Mouse (Mus musculus) right cerebral cortex, postnatal 14 days (tissue): ENCODE results near the gene Ssh1.

Experiments
- DNase-seq: peaks from one replicate; pipeline ENCODE4 v3.0.0; 2022

Gene Ssh1

DNA sequence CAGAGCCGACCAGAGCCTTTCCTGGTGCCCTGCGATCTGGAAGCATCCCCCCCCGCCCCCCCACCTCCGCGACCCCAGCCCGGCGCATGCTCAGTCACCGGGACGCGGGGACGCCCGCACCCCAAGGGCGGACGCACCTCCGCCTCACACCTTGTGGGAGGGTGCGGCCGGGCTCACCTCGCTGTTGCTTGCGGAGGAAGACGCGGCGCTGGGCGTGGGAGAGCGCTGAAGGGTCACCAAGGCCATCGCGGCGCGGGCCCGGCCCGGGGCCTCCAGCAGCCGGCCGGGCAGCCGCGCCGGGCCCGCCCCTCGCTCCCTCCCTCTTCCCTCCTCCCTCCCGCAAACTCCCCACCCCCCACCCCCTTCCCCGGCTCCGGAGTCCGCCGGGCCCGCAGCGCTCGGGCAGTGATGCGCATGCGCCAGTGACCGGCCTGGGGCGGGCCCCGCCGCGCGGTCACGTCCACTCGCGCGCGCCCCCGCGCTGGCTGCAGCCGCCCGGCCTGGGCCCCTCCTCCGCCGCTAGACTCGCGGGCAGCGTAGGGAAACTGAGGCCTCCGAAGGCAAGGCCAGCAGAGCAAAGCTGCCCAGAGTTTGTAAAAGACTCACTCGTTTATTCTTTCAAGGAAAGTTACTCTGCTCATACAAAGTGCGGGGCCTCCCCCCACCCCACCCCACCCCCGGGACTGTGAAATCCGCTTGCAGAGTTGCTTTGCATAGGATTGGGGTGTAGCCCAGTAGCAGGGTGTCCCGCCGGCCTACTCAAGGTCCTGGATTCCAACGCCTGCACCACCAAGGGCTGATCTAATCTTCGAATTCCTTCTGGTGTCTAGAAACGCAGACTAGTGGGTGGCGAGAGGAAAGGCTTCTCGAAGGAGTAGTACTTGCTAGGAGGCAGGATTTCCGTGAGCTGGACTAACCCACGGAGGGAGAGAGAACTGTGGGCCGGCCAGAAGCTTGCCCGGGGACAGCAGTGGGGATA, at the start of gene Ssh1:
Gene Ssh1, minus strand, starts transcription at position 408 of the 979 bp plus-strand sequence.
- DNase-seq = peak; percentile 88

DNA sequence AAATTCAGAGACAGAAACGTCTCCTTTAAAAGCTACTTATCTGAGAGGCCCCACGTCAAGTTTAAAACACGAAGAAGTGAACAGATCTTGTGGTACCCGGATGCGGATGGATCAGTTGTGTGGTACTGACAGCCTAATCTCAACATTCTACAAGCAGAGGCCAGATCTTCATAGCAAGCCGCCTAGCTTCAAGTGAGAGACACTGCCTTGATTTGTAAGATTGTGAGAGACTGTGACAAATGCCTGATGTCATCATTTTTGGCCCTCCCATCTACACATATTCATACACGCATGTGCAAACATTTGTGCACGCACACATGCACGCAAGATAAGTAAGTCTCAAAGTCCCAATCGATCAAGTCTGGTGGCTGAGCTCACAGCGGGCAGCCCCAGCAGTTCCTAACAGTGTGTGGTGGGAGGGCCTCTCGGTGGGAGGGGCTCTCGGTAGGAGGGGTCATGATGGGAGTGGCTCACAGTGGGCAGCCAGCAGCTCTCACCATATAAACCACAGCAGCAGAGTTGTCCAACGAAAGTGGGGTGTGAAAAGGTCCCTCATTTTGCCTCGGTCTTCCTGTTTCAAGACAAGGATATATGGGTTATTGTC, 47.7 kb upstream of the Ssh1 start:
- no peak for DNase-seq

DNA sequence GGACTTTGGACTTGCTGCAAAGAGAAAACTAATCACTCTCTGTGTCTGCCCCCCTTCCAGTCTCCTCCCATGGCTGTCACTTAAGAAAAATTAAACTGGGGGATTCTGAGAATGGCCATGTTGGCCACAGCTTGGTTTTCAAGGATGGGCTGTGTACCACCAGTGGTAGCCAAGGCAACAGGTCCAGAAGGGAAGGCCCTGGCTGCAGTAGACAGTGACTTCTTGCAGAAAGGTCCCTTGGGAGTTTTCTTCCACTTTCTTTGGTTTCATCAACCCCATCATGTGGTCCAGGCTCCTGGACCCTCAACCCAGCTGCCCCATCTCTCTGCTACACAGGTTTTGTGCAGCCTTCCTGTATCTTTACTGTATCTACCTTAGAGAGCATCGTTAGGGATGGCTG, 47.2 kb upstream of the Ssh1 start:
- no peak for DNase-seq

DNA sequence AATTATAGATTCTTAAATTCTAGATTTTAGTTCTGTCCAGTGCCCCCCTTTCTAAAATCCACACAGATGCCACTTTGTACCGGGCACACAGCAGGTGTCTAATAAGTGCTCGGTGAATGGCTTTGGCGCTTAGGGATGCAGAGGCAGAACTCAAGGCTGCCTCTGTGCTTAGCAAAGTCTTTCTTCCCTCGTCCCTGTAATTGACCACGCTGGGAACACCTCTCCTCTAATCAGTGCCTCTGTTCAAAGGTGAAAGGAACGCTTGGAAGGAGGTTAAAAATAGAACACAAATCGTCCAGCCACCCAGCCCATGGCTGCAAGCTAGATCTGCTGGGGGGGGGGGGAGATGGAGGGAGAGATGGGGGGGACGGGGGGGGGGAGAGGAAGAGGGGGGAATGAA, 46.8 kb upstream of the Ssh1 start:
- DNase-seq = no peak

DNA sequence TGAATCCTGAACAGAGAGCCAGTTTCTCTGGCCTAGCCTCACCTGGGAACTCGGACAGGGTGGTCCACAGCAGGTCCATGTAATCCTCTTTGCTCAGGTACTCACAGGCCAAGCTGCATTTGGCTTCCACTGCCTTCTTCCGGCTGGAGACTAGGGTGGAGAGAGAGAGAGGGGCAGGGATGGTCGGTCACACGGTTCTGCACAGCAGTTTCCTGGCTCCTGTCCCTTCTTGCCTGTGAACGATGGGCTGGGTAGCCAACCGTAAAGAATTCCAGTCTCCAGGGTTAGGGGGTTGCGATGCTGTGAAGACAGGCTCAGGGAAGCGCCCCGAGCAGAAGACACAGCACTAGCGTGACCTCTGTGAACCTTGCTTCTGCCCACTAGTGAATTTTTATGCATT, 41.4 kb upstream of the Ssh1 start:
- DNase-seq = no peak

DNA sequence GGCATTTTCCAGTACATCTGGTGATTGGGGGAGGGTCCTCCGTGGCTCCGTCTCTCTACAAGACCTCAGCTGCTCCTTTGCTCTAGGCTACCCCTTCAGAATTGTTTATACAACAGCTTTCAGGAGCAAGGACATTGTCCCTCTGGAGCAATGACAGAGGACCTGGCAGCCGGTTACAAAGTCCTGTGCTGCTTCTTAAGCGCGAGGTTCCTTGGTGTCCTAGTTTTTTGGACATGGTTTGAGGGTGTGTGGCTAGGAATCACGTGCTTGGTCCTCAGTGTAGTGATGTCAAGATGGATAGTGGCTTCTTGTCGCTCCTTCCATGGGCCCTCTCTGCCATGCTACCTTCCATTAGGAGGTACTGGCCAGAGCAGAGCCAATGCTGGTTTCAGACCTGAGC, 40.7 kb upstream of the Ssh1 start:
- no peak for DNase-seq

DNA sequence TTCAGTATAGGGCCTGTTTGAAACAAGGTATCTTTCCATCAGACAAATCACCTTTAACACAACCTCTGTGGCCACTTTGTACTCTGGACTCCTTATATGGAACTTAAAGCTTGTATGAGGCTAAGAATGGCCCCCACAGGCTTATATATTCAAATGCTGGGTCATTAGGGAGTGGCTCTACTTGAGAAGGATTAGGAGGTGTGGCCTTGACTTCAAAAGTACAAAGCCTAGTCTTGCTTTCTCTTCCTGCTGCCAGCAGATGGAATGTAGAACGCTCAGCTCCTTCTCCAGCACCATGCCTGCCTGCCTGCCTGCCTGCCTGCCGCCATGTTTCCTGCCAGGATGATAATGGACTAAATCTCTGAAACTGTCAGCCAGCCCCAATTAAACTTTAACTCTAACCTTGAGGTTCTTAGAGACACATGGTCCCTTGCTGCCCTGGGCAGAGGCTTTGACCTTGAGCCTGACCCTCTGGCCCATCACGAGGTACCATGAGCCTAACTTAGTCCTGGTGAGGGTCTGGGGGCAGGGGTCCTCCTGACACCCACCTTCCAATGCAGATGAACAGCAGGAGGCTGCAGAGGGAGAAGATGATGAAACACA, 38.6 kb upstream of the Ssh1 start:
- DNase-seq = no peak

DNA sequence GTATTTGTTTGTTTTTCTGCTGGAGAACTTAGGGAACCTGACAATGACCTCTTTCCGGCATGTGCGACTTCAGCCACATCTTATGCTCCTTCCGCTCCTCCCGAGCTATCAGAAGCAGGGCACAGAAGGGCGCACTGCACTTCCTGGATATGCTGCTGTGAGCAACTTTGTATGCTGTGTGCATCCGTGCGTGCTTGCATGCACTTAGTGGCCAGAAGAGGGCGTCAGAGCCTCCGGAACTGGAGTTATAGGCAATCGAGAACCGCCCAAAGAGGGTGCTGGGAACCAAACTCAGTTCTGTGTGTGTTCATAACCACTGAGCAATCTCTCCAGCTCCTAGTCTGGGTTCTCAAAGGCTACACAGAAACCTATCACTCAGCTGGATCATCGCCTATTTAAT, 37.0 kb upstream of the Ssh1 start:
- DNase-seq = no peak

DNA sequence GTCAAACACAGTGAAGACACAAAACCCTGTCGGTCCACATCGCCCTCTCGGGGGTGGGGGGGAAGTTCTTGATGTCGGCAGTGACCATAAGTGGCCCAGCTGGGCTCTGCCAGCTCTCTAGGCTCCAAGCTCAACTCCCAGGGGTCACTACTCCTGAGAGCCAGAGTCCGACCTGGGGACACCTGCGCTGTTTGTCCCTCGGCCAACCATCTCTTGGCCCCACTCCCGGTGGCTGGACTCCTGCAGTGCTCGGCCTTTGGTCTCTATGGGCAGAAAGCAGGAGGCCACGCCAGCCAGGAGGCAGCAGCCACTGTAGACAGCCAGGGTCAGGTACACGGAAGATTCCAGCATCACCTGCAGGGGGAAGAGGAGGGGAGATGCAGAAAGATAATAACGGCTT, 34.4 kb upstream of the Ssh1 start:
- DNase-seq = no peak

DNA sequence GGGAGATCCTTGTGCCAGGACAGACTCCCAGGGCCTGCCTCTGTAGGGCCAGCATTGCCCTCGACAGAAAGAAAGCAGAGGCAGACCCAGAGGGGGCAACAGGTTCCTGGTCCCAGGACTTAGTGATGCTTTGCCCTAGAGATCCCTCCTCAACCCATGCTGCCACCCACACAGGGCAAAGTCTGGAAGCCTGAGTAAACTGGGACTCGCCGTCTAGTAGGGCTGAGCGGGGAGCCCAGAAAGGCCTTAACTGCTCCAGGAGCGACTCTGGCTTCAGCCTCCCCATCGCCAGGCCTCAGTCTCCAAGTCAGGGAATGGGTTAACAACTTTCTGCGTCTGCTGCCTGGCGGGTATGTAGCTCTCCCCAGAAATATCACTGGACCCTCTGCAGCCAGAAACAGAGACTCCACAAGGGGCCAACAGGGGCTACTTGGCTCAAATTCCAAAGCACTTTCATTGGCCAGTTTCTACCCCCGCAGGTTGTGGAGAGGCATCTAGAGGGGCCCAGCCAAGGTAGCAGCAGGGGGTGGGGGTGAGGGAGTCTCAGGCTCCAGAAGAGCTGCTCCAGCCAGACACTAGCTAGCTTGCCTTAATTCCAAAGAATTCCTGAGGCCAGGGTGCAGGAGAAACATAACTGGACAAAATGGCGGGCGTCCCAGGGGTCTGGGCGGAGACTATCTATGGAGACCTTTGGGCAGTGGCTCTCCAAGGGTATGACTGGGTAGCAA, 33.7 kb upstream of the Ssh1 start:
- no peak for DNase-seq

DNA sequence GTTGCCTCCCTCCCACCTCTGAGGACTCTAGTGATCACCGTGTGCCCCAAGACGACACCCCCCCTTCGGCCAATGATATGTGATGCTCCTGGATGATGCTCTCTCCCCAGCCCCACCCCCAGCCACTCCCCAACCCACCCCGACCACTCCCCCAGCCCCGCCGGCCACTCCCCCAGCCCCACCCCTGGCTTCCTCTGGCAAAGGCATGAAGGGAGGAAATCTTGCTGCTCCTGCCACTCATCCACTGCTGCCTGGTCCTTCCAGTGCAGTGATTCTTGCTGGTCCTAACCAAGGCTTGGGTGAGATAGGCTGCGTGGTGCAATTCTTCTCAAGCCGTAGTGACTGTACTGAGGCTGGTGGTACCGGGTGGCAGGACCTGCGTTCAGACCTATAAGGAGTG, 31.2 kb upstream of the Ssh1 start:
- no peak for DNase-seq

DNA sequence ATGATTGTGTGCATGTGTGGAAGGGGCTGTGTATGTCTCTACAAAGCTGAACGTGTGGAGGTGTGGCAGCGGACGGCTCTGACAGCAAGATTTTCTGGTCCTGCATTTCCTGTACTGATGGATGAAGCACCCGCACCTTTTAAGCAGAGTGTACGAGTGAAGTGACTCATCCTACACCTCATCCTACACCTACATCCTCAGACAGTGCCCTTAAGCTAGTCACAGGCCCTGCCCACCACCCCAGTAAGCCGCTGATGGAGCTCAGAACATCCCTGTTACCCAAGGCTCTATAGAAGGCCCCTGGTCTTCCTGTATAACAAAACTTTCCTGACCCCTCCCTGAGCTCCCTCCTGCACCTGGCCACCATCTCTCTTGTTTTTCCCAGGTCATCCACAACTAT, 30.7 kb upstream of the Ssh1 start:
- no peak for DNase-seq

DNA sequence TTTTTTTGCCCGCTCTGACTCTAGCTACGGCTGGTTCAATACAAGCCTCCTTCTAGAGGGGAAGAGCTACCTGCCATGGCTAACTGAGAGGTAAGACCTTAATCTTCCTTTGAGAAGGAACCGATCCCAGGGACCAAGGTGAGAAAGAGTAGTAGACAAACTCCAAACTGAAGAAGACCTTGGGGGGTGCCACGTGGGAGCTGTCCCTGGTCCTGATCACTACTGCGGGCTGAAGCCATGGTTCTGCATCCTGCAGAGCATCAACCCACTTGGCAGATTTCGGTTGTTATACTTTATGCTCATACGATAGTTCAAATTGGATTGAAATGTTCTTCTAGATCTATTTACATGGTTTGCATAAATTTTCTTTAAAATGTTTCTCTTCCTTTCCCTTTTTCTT, 21.4 kb upstream of the Ssh1 start:
- DNase-seq = no peak

DNA sequence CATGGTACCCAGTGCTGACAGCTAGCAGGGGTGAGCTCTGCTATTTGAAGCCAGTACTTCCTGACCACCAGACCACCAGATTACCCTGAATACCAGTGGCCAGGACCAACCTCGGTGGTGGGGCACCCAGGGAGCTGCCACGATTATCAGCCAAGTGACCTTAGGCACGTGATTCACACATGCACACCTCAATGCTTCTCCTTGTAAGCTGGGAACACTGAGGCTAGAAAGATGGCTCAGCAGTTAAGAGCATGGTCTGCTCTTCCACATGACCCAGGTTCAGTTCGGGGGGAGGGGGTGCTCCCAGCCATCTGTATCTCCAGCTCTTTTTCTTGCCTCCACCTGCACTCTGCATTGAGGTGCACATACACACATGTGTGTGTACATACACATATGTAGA, 15.4 kb upstream of the Ssh1 start:
- no peak for DNase-seq

DNA sequence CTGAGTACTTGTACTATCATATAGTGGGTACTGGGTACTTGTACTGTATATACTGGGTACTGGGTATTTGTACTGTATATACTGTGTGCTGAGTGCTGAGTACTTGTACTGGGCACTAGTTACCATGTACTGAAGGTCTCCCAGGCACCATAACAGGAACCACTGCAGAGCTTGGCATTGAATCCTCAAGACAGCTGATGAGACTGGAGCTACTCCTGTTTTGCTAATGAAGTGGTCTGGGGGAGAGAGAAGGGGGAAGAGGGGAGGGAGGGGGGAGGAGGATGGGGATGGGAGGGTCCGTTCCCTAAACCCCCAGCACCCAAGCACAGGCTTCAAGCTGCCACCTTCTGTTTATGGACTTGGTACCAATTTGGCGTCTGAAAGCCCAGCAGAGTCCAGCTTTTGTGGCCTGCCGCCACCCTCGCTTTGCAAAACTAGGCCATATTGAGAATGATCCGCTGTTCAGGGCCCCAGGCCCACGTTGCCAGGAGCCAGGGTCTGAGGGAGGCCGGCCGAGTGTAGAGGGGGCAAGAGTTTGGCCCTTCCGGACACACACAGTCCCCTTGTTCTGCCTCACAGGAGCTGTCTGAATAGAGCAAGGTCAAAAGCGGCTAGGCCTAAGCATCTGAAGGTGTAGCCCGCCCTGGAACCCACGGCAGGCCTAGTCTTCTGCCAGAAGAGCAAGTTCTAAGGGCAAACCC, 14.2 kb upstream of the Ssh1 start:
- no peak for DNase-seq

DNA sequence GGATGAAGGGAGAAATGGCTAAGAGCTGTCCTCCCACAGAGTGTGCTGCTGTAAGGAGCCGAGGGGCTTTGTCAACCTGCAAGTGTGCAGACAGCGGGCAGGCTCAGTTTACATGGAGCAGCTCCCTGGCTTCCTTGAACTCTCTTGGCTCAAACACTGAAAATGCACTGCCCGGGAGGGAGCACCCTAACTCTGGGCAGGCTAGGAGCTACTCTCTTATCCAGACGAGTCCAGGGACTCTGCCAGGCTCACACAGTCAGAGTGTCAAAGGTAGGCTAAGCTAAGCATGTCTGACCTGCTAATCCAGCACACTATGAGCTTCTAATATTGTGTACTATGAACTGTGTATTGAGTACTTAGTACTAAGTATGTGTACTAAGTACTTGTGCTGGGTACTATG, 13.3 kb upstream of the Ssh1 start:
- DNase-seq = no peak

DNA sequence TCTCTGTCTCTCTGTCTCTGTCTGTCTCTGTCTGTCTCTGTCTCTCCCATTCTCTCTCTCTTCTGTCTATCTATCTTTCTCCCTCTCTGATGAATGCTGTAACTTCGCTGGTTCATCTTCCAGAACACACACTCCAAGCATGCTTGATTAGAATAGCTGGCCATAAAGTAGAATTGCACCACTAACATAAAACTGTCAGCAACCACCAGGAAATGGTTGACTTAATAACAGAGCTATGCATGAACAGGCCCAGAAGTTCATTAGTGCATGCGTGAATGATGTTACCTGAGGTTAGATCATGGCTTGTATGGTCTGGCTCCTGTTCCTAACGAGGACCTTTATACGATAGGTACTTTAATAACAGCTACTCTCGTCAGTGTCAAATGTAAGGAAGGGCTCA, 11.4 kb upstream of the Ssh1 start:
- DNase-seq = no peak

DNA sequence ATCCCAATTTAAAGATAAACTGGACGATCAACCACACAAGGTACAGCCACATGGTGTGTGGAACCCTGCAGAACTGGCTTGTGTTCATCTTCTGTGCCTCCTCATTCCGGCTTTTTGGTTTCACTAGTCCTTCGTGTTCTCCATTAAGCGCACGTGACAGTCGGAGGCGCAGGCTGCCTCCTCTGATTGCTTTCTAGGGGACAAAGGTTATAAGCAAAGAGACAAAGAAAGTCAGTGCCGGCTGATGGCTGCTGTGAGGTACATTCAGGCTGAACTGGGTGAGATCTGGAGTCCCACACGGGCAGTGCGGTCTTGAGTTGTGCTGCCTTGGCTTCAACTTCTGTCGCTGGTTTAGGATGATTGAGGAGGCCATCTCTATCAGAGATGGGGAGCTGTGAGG, 10.9 kb upstream of the Ssh1 start:
- DNase-seq = no peak

DNA sequence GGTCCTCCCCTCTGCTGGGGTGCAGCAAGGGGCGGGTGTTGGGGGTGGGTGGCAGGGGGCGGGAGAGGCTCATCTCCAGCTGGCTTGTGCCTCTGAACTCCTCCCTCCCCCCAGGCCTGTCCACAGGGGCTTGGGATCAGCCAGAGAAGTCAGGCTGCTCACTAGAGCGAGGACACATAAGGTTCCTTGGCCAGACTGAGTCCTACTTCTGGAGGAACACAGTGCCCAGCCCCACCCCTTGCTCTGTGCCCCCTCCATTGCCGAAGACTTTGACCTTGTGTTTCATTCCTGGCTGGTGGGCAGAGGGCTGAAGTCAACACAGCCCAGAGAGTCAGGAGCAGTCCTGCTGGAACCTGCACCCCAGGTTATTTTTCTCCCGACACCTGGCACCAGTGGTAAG, 9.8 kb upstream of the Ssh1 start, which contains the start of gene Dao:
Gene Dao, plus strand, starts transcription at position 162 of the 400 bp plus-strand sequence.
- DNase-seq = no peak

DNA sequence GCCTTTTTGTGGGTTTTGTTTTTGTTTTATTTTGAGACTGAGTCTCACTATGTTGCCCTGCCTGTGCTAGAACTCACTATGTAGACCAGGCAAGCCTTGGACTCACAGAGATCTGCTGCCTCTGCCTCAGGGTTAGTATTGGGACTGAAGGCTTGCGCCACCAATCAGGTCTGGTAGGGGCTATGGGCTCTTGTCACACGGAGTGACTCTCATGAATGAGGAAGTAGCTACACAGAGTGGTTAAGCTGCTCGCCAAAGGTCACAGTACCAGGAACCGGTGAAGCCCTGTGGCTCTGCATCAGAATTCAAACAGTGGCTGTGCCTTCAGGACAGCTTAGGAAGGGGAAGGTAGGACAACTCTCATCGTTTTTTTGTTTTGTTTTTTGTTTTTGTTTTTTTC, 5.7 kb upstream of the Ssh1 start:
- DNase-seq = no peak

DNA sequence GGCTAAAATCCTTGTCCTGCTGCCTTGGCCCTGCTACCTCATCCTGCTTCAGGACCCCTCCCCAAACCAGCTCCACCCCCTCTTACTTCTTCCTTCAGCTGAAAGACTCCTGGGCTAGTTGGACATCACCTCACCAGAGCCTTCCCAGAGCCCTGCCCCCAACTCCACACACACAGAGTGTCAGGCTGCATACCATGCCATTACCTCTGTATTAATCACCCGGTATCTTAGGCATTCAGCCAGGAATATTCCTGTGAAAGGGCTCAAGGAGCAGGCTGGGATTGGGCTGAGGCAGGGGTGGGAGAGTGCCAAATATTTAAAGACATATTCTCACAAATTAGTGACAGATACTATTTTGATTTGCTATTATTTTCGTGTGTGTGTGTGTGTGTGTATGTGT, 2.8 kb upstream of the Ssh1 start:
- no peak for DNase-seq

DNA sequence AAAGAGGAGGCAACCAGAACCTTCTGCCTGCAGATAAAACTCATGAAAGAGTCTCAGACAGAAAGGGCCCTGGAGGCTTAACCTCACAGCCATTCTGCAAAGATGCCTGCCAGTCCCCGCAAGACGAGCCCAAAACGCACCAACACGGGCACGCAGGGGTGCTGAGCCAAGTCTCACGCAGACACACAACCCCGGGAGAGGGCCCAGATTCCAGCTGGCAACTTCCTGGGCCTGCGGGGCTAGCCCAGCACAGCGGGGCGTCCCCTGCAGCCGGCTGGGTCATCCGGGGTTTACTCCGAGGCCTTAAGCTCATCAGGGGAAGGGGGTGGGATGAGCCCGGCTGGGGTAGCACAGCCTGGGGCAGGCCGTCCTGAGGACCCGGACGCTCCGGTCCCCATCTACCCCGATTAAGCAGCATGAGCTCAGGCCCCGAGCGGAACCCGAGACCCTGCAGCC, 635 bp downstream of the Ssh1 start:
- DNase-seq = peak; percentile 39
